Mouse (Mus musculus): ENCODE data around the gene Rarres2. TPM values are rescaled to one million over a fixed set of nuclear protein-coding genes. Genes with fewer than 3 reads are reported as not detected.
A peak's percentile ranks its signal among the peaks of the same experiment; 100 is the strongest.

The Rarres2 gene
- 0.37 TPM in 1 of 2 replicates, not detected in the other for total RNA-seq (2017)

- ATAC-seq (ENCODE audit: extremely low read depth, insufficient number of reproducible peaks, low FRiP score, poor library complexity, severe bottlenecking), result no peak
These were observed at the start of gene Rarres2 for GRCm38 (mm10) chr6:48572572-48573061. Gene Rarres2 (minus strand): TSS chr6:48572789.

GRCm38 (mm10) chr6:48620031-48620430 is 47.4 kb upstream of the Rarres2 start:
- no peak for ATAC-seq (ENCODE audit: extremely low read depth, insufficient number of reproducible peaks, low FRiP score, poor library complexity, severe bottlenecking)

GRCm38 (mm10) chr6:48614756-48615155 is 42.2 kb upstream of the Rarres2 start:
- ATAC-seq (ENCODE audit: extremely low read depth, insufficient number of reproducible peaks, low FRiP score, poor library complexity, severe bottlenecking), result no peak

GRCm38 (mm10) chr6:48613464-48613863 is 40.9 kb upstream of the Rarres2 start:
- no peak for ATAC-seq (ENCODE audit: extremely low read depth, insufficient number of reproducible peaks, low FRiP score, poor library complexity, severe bottlenecking)

- no peak for ATAC-seq (ENCODE audit: extremely low read depth, insufficient number of reproducible peaks, low FRiP score, poor library complexity, severe bottlenecking)
These were observed 38.1 kb upstream of the Rarres2 start for GRCm38 (mm10) chr6:48610657-48611056.

- ATAC-seq (ENCODE audit: extremely low read depth, insufficient number of reproducible peaks, low FRiP score, poor library complexity, severe bottlenecking), result 0 out of 2 replicates have a peak, but pooled peaks have one; percentile 1
These were observed 36.9 kb upstream of the Rarres2 start for GRCm38 (mm10) chr6:48609512-48609911.

- no peak for ATAC-seq (ENCODE audit: extremely low read depth, insufficient number of reproducible peaks, low FRiP score, poor library complexity, severe bottlenecking)
These were observed 35.5 kb upstream of the Rarres2 start for GRCm38 (mm10) chr6:48608124-48608523.

GRCm38 (mm10) chr6:48602080-48602741 is 29.6 kb upstream of the Rarres2 start:
- ATAC-seq (ENCODE audit: extremely low read depth, insufficient number of reproducible peaks, low FRiP score, poor library complexity, severe bottlenecking), result peak; percentile 2; the same call in 1 of the 2 replicates

- ATAC-seq (ENCODE audit: extremely low read depth, insufficient number of reproducible peaks, low FRiP score, poor library complexity, severe bottlenecking), result peak; percentile 98
These were observed 28.9 kb upstream of the Rarres2 start, which contains the start of gene Zfp775 for GRCm38 (mm10) chr6:48601271-48602079. Gene Zfp775 (plus strand): TSS chr6:48602063.

- ATAC-seq (ENCODE audit: extremely low read depth, insufficient number of reproducible peaks, low FRiP score, poor library complexity, severe bottlenecking), result no peak
These were observed 28.0 kb upstream of the Rarres2 start for GRCm38 (mm10) chr6:48600594-48600993.

- no peak for ATAC-seq (ENCODE audit: extremely low read depth, insufficient number of reproducible peaks, low FRiP score, poor library complexity, severe bottlenecking)
These were observed 24.6 kb upstream of the Rarres2 start for GRCm38 (mm10) chr6:48597233-48597625.

- ATAC-seq (ENCODE audit: extremely low read depth, insufficient number of reproducible peaks, low FRiP score, poor library complexity, severe bottlenecking), result no peak
These were observed 24.1 kb upstream of the Rarres2 start for GRCm38 (mm10) chr6:48596545-48597232.

- no peak for ATAC-seq (ENCODE audit: extremely low read depth, insufficient number of reproducible peaks, low FRiP score, poor library complexity, severe bottlenecking)
These were observed 22.7 kb upstream of the Rarres2 start for GRCm38 (mm10) chr6:48595278-48595677.

GRCm38 (mm10) chr6:48594043-48594738 is 21.6 kb upstream of the Rarres2 start:
- ATAC-seq (ENCODE audit: extremely low read depth, insufficient number of reproducible peaks, low FRiP score, poor library complexity, severe bottlenecking), result no peak

GRCm38 (mm10) chr6:48593158-48594042 is 20.8 kb upstream of the Rarres2 start, which contains the start of the genes Repin1 and Gm44965:
Gene Repin1 (plus strand): TSS chr6:48593883.
Gene Gm44965 (plus strand): TSS chr6:48593941.
- ATAC-seq (ENCODE audit: extremely low read depth, insufficient number of reproducible peaks, low FRiP score, poor library complexity, severe bottlenecking), result peak; percentile 21; the same call in 1 of the 2 replicates

GRCm38 (mm10) chr6:48591871-48592270 is 19.3 kb upstream of the Rarres2 start:
- ATAC-seq (ENCODE audit: extremely low read depth, insufficient number of reproducible peaks, low FRiP score, poor library complexity, severe bottlenecking), result no peak

- ATAC-seq (ENCODE audit: extremely low read depth, insufficient number of reproducible peaks, low FRiP score, poor library complexity, severe bottlenecking), result no peak
These were observed 18.7 kb upstream of the Rarres2 start for GRCm38 (mm10) chr6:48591221-48591845.
